Mouse (Mus musculus) CH12.LX (cell line): ENCODE data around the gene Camk2n1. TPM values are rescaled to one million over a fixed set of nuclear protein-coding genes. Genes with fewer than 3 reads are reported as not detected.
A peak's percentile ranks its signal among the peaks of the same experiment; 100 is the strongest.

ENCODE experiments used
- DNase-seq: peaks from one replicate; pipeline ENCODE4 v3.0.0-alpha.2; 2013; ENCODE audit errors: extremely low read depth
- H3K27ac ChIP-seq: 2 replicates; pipeline ENCODE4 v1.5.1; 2012; ENCODE audit warnings: low read depth, mild to moderate bottlenecking, control low read depth, moderate library complexity; ENCODE audit not compliant: insufficient read depth
- H3K27me3 ChIP-seq: replicated peaks from 2 replicates; pipeline ENCODE3; 2012; ENCODE audit warnings: inconsistent platforms
- H3K36me3 ChIP-seq, 2 experiments: replicated peaks in 1 of 2; 2 replicates each; pipeline versions ENCODE3 to v1.6.1; 2012; ENCODE audit warnings: inconsistent platforms in 1 of 2, low read length in 1 of 2, mild to moderate bottlenecking in 1 of 2, mixed read lengths in 1 of 2, moderate library complexity in 1 of 2; ENCODE audit not compliant: control insufficient read depth in 1 of 2, insufficient read depth in 1 of 2
- H3K4me1 ChIP-seq, 2 experiments: 2 replicates each; pipeline ENCODE4 v1.6.1; 2012; ENCODE audit warnings: inconsistent platforms in 1 of 2, moderate library complexity in 1 of 2; ENCODE audit not compliant: insufficient read depth in 2 of 2, control insufficient read depth in 1 of 2
- H3K4me2 ChIP-seq: 2 replicates; pipeline ENCODE4 v1.6.1; 2012; ENCODE audit warnings: low read depth, mild to moderate bottlenecking, control low read depth; ENCODE audit not compliant: poor library complexity, insufficient read depth, severe bottlenecking
- H3K4me3 ChIP-seq, 3 experiments: fragments of 150-350 bp in 1 of 3; sonication (generic) in 1 of 3; replicated peaks in 1 of 3; 2 replicates each; pipeline versions ENCODE3 to v1.5.1; 2011 to 2012; ENCODE audit warnings: low read depth in 2 of 3, low read length in 2 of 3, mild to moderate bottlenecking in 2 of 3, moderate library complexity in 2 of 3, control low read depth in 1 of 3, improper control_type of control experiment in 1 of 3, inconsistent platforms in 1 of 3, mixed read lengths in 1 of 3; ENCODE audit not compliant: poor library complexity in 1 of 3
- H3K79me2 ChIP-seq: replicated peaks from 2 replicates; pipeline ENCODE4 v1.6.1; 2012; ENCODE audit warnings: mild to moderate bottlenecking, moderate library complexity; ENCODE audit not compliant: control insufficient read depth, poor library complexity, insufficient read depth, severe bottlenecking; ENCODE audit errors: extremely low read depth
- H3K9ac ChIP-seq: 2 replicates; pipeline ENCODE4 v1.6.1; 2012; ENCODE audit warnings: low read depth, mild to moderate bottlenecking, control low read depth, moderate library complexity; ENCODE audit not compliant: insufficient read depth
- H3K9me3 ChIP-seq: replicated peaks from 2 replicates; pipeline ENCODE3; 2012; ENCODE audit warnings: low read length, inconsistent platforms, mixed read lengths
- BHLHE40 ChIP-seq: IDR thresholded peaks from 2 replicates; pipeline ENCODE4 v1.6.1; 2011; ENCODE audit warnings: mild to moderate bottlenecking, low read depth, low read length, improper control_type of control experiment
- CHD2 ChIP-seq: IDR thresholded peaks from 2 replicates; pipeline ENCODE4 v1.6.1; 2011; ENCODE audit warnings: low read length, improper control_type of control experiment
- CTCF ChIP-seq, 2 experiments: IDR thresholded peaks in 1 of 2; conservative IDR thresholded peaks in 1 of 2; 2 replicates each; pipeline ENCODE4 v1.5.1; 2011 to 2012; ENCODE audit warnings: low read depth in 2 of 2, low read length in 2 of 2, improper control_type of control experiment in 1 of 2, inconsistent platforms in 1 of 2, mild to moderate bottlenecking in 1 of 2, moderate library complexity in 1 of 2
- E2F4 ChIP-seq: IDR thresholded peaks from 2 replicates; pipeline ENCODE4 v1.6.1; 2011; ENCODE audit warnings: low read depth, low read length, improper control_type of control experiment; ENCODE audit not compliant: insufficient replicate concordance
- ELF1 ChIP-seq: IDR thresholded peaks from 2 replicates; pipeline ENCODE4 v1.6.1; 2014; ENCODE audit warnings: low read depth, mild to moderate bottlenecking, inconsistent platforms, low read length, improper control_type of control experiment
- HCFC1 ChIP-seq: IDR thresholded peaks from 2 replicates; pipeline ENCODE4 v1.6.1; 2012; ENCODE audit warnings: low read depth, mild to moderate bottlenecking, inconsistent platforms, low read length, improper control_type of control experiment
- MAX ChIP-seq: IDR thresholded peaks from 2 replicates; pipeline ENCODE4 v1.6.1; 2011; ENCODE audit warnings: low read length, improper control_type of control experiment
- MAZ ChIP-seq: IDR thresholded peaks from 2 replicates; pipeline ENCODE4 v1.6.1; 2012; ENCODE audit warnings: low read depth, mild to moderate bottlenecking, inconsistent platforms, low read length, improper control_type of control experiment, moderate library complexity
- PAX5 ChIP-seq: IDR thresholded peaks from 2 replicates; pipeline ENCODE4 v1.6.1; 2012; ENCODE audit warnings: low read length, inconsistent platforms, mixed read lengths
- POLR2A ChIP-seq: IDR thresholded peaks from 2 replicates; pipeline ENCODE4 v1.6.1; 2011; ENCODE audit warnings: low read depth, mild to moderate bottlenecking, improper control_type of control experiment, low read length
- POLR2AphosphoS2 ChIP-seq: IDR thresholded peaks from 2 replicates; pipeline ENCODE4 v1.6.1; 2011; ENCODE audit warnings: low read depth, low read length, improper control_type of control experiment
- RAD21 ChIP-seq: IDR thresholded peaks from 2 replicates; pipeline ENCODE4 v1.6.1; 2011; ENCODE audit warnings: low read depth, mild to moderate bottlenecking, low read length, improper control_type of control experiment, moderate library complexity
- SIN3A ChIP-seq: IDR thresholded peaks from 2 replicates; pipeline ENCODE4 v1.6.1; 2012; ENCODE audit warnings: low read length, improper control_type of control experiment, inconsistent platforms
- SMC3 ChIP-seq: IDR thresholded peaks from 2 replicates; pipeline ENCODE4 v1.6.1; 2011; ENCODE audit warnings: low read depth, low read length, improper control_type of control experiment
- TBP ChIP-seq: conservative IDR thresholded peaks from 2 replicates; pipeline ENCODE4 v1.6.1; 2011; ENCODE audit warnings: low read depth, low read length, improper control_type of control experiment
- TCF12 ChIP-seq: IDR thresholded peaks from 2 replicates; pipeline ENCODE4 v1.6.1; 2014; ENCODE audit warnings: low read depth, mild to moderate bottlenecking, inconsistent platforms, low read length, improper control_type of control experiment
- UBTF ChIP-seq: IDR thresholded peaks from 2 replicates; pipeline ENCODE4 v1.6.1; 2012; ENCODE audit warnings: low read depth, mild to moderate bottlenecking, inconsistent platforms, low read length, improper control_type of control experiment, moderate library complexity
- ZC3H11A ChIP-seq: IDR thresholded peaks from 2 replicates; pipeline ENCODE4 v1.6.1; 2012; ENCODE audit warnings: low read depth, mild to moderate bottlenecking, inconsistent platforms, low read length, improper control_type of control experiment
- ZKSCAN1 ChIP-seq: IDR thresholded peaks from 2 replicates; pipeline ENCODE4 v1.6.1; 2012; ENCODE audit warnings: low read depth, inconsistent platforms, low read length, improper control_type of control experiment, borderline replicate concordance
- ZNF384 ChIP-seq: IDR thresholded peaks from 2 replicates; pipeline ENCODE4 v1.6.1; 2012; ENCODE audit warnings: low read depth, low read length, improper control_type of control experiment, inconsistent platforms
- dilution Hi-C: fragments of 300-500 bp; cut with MboI; formaldehyde crosslinking; loops from 2 replicates; pipeline ENCODE4 v1.14.3; 2020; ENCODE audit warnings: low sequenced_read_pairs; ENCODE audit not compliant: extremely low pct_unique_long_range_greater_than_20kb, extremely low pct_ligation_motif_present
- in situ Hi-C: fragments of 300-500 bp; cut with MboI; formaldehyde crosslinking; loops from 3 replicates; pipeline ENCODE4 v1.14.3; 2019; ENCODE audit warnings: low sequenced_read_pairs, low pct_ligation_motif_present, low pct_unique_long_range_greater_than_20kb, mixed read lengths
- polyA plus RNA-seq: library from polyadenylated mRNA; unstranded; fragments of >175 nt; gene quantifications from 2 replicates; pipeline ENCODE4 v1.2.1, GENCODE M21; 2012; ENCODE audit warnings: low read depth; ENCODE audit not compliant: insufficient read length
- total RNA-seq, 2 experiments: library from RNA; depleted of rRNA; stranded (reverse); fragments of 300-350 nt in 1 of 2; fragments of >200 nt in 1 of 2; gene quantifications; 2 replicates each; pipeline ENCODE4 v1.2.3; 2012 to 2014

Gene Camk2n1
- total and polyA plus RNA-seq, 3 experiments, result 0.13 TPM; not detected in 2

DNA sequence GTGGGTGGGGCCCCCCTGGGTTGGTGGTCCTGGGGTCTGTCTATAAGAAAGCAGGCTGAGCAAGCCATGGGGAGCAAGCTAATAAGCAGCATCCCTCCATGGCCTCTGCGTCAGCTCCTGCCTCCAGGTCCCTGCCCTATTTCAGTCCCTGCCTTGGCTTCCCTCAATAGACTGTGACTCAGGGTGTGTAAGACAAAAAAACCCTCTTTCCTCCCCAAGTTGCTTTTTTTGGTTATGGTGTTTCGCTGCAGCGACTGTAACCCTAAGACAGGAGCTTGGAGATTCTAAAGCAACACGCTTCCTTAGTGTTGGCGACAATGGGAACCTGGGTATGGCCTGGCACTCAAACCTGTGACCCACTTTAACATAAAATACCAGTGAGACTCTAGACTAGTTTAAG lies 7.4 kb downstream of the Camk2n1 start:
- Histone ChIP-seq H3K27ac (no peak overlapping the region), H3K4me2 (no peak overlapping the region), H3K4me1 (peaks cover 18 to 50% of the 10 kb centered on the region in 2 experiments), H3K9ac (no peak overlapping the region), H3K36me3 (no peaks in the 10 kb centered on the region), H3K79me2 (no peaks in the 10 kb centered on the region), H3K27me3 (peaks cover 94% of the 10 kb centered on the region), H3K4me3 (no peak overlapping the region), H3K9me3 (peaks cover 8% of the 10 kb centered on the region)
- in situ Hi-C loops (no loop called here), dilution Hi-C loops (no loop called here)
- TF ChIP-seq PAX5 (no peak), E2F4 (no peak), BHLHE40 (no peak), ZC3H11A (no peak), POLR2AphosphoS2 (no peak), RAD21 (no peak), ELF1 (no peak), CHD2 (no peak)
- DNase-seq, result no peak

DNA sequence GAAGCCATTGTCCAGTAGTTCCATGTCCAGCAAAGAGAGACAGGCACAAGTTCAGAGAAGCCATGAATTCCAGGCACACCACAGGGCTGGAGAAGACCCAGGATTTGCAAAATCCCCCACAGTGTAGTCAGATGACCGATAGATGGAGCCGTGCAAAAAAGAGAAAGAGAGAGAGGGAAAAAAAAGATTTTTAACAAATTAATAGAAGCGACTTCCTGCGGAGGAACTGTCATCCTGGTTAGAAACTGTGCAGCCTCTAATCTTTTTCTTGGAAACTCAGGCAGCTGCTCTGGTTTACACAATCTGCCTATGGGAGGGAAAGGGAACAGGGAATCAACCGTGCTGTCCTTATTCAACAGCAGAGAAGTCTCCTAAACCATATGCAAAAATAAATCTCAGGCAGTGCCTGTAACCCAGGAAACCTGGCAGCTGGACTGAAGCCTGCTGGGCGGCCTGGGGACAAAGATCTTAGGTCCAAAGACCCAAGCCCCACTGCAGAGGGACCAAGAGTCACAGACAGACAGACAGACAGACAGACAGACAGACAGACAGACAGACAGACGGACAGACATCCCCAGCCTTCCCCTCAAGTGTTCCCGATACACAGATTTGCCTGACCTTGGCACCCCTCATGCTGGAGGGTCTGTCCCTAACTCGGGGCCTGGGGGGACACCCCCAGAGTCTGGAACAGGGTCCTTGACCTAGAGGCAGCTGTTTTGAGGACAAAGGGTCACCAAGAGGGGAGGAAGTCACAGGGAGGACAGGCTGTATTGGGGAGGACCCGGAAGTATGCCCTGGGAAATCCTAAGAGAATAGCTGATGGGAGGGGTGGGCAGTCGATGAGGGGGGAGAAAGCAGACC lies 9.1 kb downstream of the Camk2n1 start:
- Histone ChIP-seq H3K27ac (no peak overlapping the region), H3K4me1 (peaks cover 15 to 38% of the 10 kb centered on the region in 2 experiments), H3K4me3 (peak overlapping the region in 1 of 3 experiments; percentile 22), H3K9ac (no peak overlapping the region), H3K4me2 (peak overlapping the region; percentile 85), H3K79me2 (no peaks in the 10 kb centered on the region), H3K27me3 (peaks cover 95% of the 10 kb centered on the region)
- in situ Hi-C loops (no loop called here), dilution Hi-C loops (no loop called here)
- TF ChIP-seq SMC3, result no peak
- no peak for TF ChIP-seq UBTF
- no peak for TF ChIP-seq ZKSCAN1
- TF ChIP-seq ZNF384, result peak; percentile 71
- TF ChIP-seq MAX, result no peak
- TF ChIP-seq TCF12, result no peak
- no peak for TF ChIP-seq POLR2A
- TF ChIP-seq RAD21, result peak; percentile 7
- TF ChIP-seq MAZ, result no peak
- TF ChIP-seq HCFC1, result no peak
- TF ChIP-seq ZC3H11A, result no peak
- TF ChIP-seq CTCF (conservative IDR thresholded peaks at IDR 0.05 in 1 of 2, IDR thresholded peaks at IDR 0.05 in 1 of 2; ENCODE audit: low read depth in 2 of 2, low read length in 2 of 2), result peak in 1 of 2 experiments; percentile 45; a peak in 2 of 4 replicates
- TF ChIP-seq ELF1, result peak; percentile 61
- TF ChIP-seq SIN3A, result peak; percentile 31; the same call in 1 of the 2 replicates
- no peak for TF ChIP-seq TBP
- TF ChIP-seq CHD2, result no peak
- TF ChIP-seq, all 38 proteins: peak for 5
- Histone ChIP-seq H3K36me3 (no peaks in the 10 kb centered on the region), H3K9me3 (peaks cover 17% of the 10 kb centered on the region)
- DNase-seq, result no peak
